Mouse (Mus musculus) ES-Bruce4 (cell line): ENCODE results near the gene Slc39a10. TPM values are rescaled to one million over a fixed set of nuclear protein-coding genes. Genes with fewer than 3 reads are reported as not detected.
"Not testable (repeated sequence)": the region's sequence is repeated elsewhere in the genome, so short reads cannot be mapped to it uniquely, and the experiment has no call there.

Source experiments
- H3K27ac ChIP-seq: 2 replicates; pipeline ENCODE4 v1.5.1; 2012; ENCODE audit warnings: low read length, inconsistent platforms; ENCODE audit not compliant: insufficient read depth
- H3K27me3 ChIP-seq: 2 replicates; pipeline ENCODE4 v1.6.1; 2012; ENCODE audit warnings: mild to moderate bottlenecking, low read length, inconsistent platforms; ENCODE audit not compliant: control insufficient read depth, poor library complexity, insufficient read depth, severe bottlenecking
- H3K36me3 ChIP-seq: 2 replicates; pipeline ENCODE4 v1.6.1; 2012; ENCODE audit warnings: inconsistent platforms, mild to moderate bottlenecking, low read length, moderate library complexity; ENCODE audit not compliant: control insufficient read depth, poor library complexity, insufficient read depth, severe bottlenecking
- H3K4me1 ChIP-seq: one replicate; pipeline ENCODE4 v1.8.1; 2011; ENCODE audit warnings: low read length; ENCODE audit not compliant: control insufficient read depth, insufficient read depth
- H3K4me3 ChIP-seq: 2 replicates; pipeline ENCODE4 v1.5.1; 2011; ENCODE audit warnings: low read depth, mild to moderate bottlenecking, low read length
- H3K9ac ChIP-seq: 2 replicates; pipeline ENCODE4 v1.6.1; 2012; ENCODE audit warnings: low read depth, mild to moderate bottlenecking, inconsistent platforms; ENCODE audit not compliant: poor library complexity, severe bottlenecking
- H3K9me3 ChIP-seq: replicated peaks from 2 replicates; pipeline ENCODE4 v1.6.1; 2012; ENCODE audit warnings: mild to moderate bottlenecking, low read length, inconsistent platforms; ENCODE audit not compliant: control insufficient read depth, poor library complexity, insufficient read depth, severe bottlenecking
- CTCF ChIP-seq: IDR thresholded peaks from one replicate; pipeline ENCODE4 v1.8.1; 2011; ENCODE audit warnings: low read depth, low read length
- EP300 ChIP-seq: IDR thresholded peaks from 2 replicates; pipeline ENCODE4 v1.6.1; 2011; ENCODE audit warnings: low read depth, low read length; ENCODE audit not compliant: insufficient read depth
- POLR2A ChIP-seq: IDR thresholded peaks from one replicate; pipeline ENCODE4 v1.8.1; 2011; ENCODE audit warnings: low read length; ENCODE audit not compliant: insufficient read depth
- polyA plus RNA-seq: library from polyadenylated mRNA; stranded (reverse); fragments of >200 nt; gene quantifications from 2 replicates; pipeline ENCODE4 v1.2.4, GENCODE M21; 2011; ENCODE audit warnings: low read depth; ENCODE audit not compliant: missing spikeins, insufficient read depth, insufficient read length

Gene Slc39a10
- polyA plus RNA-seq, 1 experiment: 65.6 TPM

DNA sequence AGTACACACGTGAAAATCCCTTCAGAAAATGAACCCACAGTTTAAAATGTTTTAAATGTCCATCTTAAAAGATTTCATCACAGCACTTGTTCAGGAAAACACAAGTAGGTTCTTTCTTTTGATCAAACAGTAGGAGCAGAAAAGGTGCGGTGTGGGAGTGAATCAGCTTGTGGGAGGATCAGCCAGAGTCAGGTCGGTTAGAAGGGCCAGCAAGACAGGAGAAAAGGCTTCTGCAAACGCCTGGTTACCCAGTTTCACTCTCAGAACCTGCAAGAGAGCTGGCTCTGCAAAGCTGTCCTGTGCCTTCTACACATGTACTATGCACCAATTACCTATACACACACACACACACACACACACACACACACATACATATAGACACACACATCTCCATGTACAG, 49.2 kb downstream of the Slc39a10 start:
- Histone ChIP-seq H3K9me3 (no peaks in the 10 kb centered on the region), H3K9ac (no peak overlapping the region), H3K4me1 (no peaks in the 10 kb centered on the region), H3K27me3 (no peaks in the 10 kb centered on the region), H3K27ac (no peak overlapping the region), H3K4me3 (no peak overlapping the region), H3K36me3 (no peaks in the 10 kb centered on the region)
- TF ChIP-seq EP300: no peak
- TF ChIP-seq CTCF: no peak
- no peak for TF ChIP-seq POLR2A

DNA sequence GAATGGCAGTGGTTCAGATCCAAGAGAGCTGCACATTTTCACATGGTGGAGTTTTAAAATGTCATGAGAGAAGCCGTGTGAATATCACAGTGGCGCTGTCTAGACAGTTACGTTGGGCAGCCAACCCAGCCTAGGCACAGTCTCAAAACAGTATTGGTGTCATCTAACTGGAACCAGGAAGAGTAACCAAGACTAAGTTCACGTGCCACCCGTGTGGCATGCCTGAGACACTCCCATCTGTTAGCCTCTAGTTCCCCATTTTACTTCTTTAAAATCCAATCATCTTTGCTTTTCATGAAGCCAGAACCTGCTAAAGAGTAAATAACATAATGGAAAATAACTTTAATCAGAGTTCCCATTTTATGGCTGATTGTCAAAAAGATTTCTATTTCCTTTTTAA, 60.7 kb downstream of the Slc39a10 start:
- Histone ChIP-seq H3K4me1 (no peaks in the 10 kb centered on the region), H3K27me3 (no peaks in the 10 kb centered on the region), H3K9ac (no peak overlapping the region), H3K4me3 (no peak overlapping the region), H3K27ac (no peak overlapping the region), H3K9me3 (no peaks in the 10 kb centered on the region), H3K36me3 (peaks cover 15% of the 10 kb centered on the region)
- no peak for TF ChIP-seq EP300
- no peak for TF ChIP-seq POLR2A
- TF ChIP-seq CTCF: no peak

DNA sequence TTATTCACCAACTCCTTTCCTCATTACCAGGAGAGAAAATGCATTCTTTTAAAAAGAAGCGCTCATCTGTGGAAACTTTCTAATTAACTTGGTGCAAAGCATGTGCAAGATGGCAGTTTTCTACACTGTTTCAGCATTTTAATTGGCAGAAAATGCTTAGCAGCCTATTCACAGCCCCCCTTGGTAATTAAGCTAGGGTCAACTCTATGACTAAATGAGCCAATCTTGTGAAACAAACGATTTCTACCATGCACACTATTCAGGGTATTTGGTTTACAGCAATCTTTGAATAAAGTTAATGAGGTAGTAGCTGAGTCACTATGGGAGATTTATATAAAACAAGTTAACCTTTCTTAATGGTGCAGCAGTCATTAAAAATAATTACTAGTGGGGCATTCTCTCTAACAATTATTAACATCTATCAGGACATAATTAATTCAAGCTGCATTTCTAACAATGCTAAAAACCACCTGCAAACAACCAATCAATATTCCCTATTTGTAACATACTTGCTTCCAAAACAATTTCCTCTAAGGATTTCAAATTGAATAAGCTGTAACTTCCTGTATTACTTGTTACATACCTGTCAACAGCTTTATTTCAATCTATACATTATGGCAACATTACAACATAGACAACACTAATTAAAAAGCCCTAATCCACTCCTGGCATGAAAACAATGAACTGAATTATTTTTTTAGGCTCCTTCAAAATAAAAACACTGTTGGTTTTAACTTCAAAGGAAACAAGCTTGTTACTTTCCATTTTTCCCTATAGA, 62.4 kb downstream of the Slc39a10 start:
- Histone ChIP-seq H3K27ac (no peak overlapping the region), H3K9me3 (no peaks in the 10 kb centered on the region), H3K9ac (no peak overlapping the region), H3K27me3 (no peaks in the 10 kb centered on the region), H3K4me1 (no peaks in the 10 kb centered on the region), H3K4me3 (no peak overlapping the region), H3K36me3 (peaks cover 15% of the 10 kb centered on the region)
- no peak for TF ChIP-seq EP300
- no peak for TF ChIP-seq CTCF
- no peak for TF ChIP-seq POLR2A

DNA sequence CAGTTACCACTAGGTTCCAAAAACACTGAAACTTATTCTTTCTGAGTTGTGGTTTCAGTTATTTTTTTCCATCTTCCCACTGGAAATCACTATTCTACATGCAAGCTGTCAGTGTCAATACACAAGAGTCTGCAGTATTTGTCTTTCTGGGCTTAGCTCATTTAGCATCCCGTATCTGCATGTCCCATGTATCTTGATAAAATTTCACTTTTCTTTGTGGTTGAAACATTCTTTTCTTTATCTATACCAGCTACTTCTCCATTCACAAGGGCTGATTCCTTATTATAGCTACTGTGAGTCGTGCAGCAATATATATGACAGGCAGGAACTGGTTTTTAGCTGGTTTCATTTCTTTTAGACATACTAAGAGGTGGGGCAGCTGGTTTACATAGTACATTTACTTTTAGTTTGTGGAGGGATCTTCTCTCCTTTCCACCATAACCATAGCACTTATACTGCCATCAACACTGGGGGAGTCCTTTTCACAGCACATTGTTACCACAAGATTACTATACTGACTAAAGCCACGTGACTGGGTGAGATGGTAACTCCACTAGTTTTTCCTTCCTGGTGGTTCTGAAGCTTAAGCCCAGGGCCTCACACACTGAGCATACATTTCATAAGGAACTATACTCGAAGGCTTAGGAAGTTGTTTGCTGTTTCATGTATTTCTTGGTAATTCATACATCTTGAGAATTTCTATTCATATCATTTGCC, 70.2 kb downstream of the Slc39a10 start:
- H3K27ac ChIP-seq: no peak overlapping the region
- H3K27me3 ChIP-seq: no peaks in the 10 kb centered on the region
- no peak overlapping the region for H3K4me3 ChIP-seq
- no peak overlapping the region for H3K9ac ChIP-seq
- no peaks in the 10 kb centered on the region for H3K9me3 ChIP-seq
- H3K4me1 ChIP-seq: no peaks in the 10 kb centered on the region
- no peak for TF ChIP-seq POLR2A
- TF ChIP-seq EP300: no peak
- no peak for TF ChIP-seq CTCF
- H3K36me3 ChIP-seq: peaks cover 36% of the 10 kb centered on the region

DNA sequence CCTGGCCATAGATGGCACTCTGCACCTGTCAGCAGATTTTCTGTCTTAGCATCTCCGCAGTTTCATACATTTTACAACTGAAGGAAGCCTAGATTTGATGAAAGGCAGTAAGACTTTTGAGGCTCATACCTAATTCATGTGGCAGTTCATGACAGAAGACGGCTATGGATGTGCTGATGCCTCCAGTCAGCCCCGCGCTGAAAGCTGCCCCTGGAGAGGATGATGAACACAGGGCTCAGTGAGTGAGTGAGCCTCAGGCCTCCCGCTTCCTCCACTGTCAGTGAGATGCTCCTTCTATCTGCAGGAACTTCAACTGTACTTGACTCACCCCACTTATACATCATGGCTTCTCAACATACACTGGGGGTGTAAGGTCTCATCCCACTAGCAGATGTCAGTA, 74.7 kb downstream of the Slc39a10 start:
- Histone ChIP-seq H3K4me3 (no peak overlapping the region), H3K4me1 (no peaks in the 10 kb centered on the region), H3K9ac (no peak overlapping the region), H3K9me3 (no peaks in the 10 kb centered on the region), H3K27ac (no peak overlapping the region), H3K27me3 (no peaks in the 10 kb centered on the region), H3K36me3 (peaks cover 19% of the 10 kb centered on the region)
- TF ChIP-seq CTCF (no peak), POLR2A (no peak), EP300 (no peak)

DNA sequence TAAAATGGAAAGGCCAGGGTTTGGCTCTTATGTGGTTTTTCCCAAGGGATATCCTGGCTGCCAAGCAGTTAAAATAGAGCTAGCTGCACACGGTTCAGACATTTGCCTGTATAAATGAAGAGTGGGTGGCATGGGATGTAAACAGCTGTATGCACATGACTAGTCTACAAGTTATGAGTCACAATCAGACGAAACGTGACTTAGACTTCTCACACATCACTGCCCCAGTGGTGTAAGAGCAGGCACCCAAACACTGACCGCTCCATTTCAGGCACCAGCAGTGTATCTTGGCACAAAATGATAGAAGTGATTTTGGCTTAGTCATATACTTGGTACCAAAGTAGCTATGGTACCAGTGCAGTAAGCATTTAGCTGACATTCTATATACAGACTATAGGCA, 84.0 kb downstream of the Slc39a10 start:
- H3K4me3 ChIP-seq, H3K9me3 ChIP-seq: not testable (repeated sequence)
- peaks cover 11% of the 10 kb centered on the region for H3K36me3 ChIP-seq

More for the DNA sequence above, 84.0 kb downstream of the Slc39a10 start:
- not testable (repeated sequence) for H3K27me3 ChIP-seq, H3K27ac ChIP-seq, H3K4me1 ChIP-seq, H3K9ac ChIP-seq
